Mouse (Mus musculus): ENCODE measurements around the gene Notch1. TPM values are rescaled to one million over a fixed set of nuclear protein-coding genes. Genes with fewer than 3 reads are reported as not detected.

Notch1 gene
- polyA plus RNA-seq, 1 experiment from 2014 or later = 29.5 TPM

DNA sequence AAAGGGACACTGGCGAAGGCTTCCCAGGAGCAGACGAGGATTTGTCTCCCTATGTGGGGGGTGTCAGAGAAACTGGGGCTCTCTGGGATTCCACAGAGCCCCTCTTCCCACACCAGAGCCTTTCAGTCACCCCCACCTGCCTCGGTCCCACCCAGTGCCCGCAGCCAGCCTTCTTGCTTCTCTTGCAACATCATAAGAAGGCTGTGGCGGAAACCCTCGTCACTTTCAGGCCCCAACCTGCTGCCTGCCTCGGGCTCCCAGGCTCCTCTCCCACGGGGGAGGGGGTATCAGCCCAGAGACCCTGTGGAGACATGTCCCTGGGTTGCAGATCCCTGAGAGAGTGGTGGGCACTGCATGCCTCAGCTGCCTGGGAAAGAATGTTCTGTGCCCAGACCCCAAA is 35.0 kb upstream of the Notch1 start:
- no peak overlapping the region for H3K4me2 ChIP-seq (replicated peaks; ENCODE audit: low read depth, low read length)
- H3K9ac ChIP-seq (replicated peaks; ENCODE audit: low read depth, low read length) = no peak overlapping the region
- no peaks in the 10 kb centered on the region for H3K36me3 ChIP-seq (ENCODE audit: control insufficient read depth, insufficient read depth, low read length)
- H3K27ac ChIP-seq (ENCODE audit: low read length) = 0 out of 2 replicates have a peak overlapping the region, but pooled peaks have one; percentile 21
- H3K4me3 ChIP-seq (ENCODE audit: low read depth, low read length) = no peak overlapping the region
- 73% methylated on average over 8 of the region's 8 CpGs for WGBS
- no peaks in the 10 kb centered on the region for H3K27me3 ChIP-seq (ENCODE audit: control insufficient read depth, insufficient read depth, low read length)
- ATAC-seq (ENCODE audit: insufficient number of reproducible peaks, insufficient read depth, low FRiP score, low read depth) = no peak
- H3K4me1 ChIP-seq (ENCODE audit: control insufficient read depth, insufficient read depth, low read length) = peaks cover 15% of the 10 kb centered on the region; the same call in 1 of the 2 replicates
- H3K9me3 ChIP-seq (ENCODE audit: control insufficient read depth, low read depth, low read length) = no peaks in the 10 kb centered on the region

- Histone ChIP-seq H3K9me3 (ENCODE audit: control insufficient read depth, low read depth, low read length) (no peaks in the 10 kb centered on the region), H3K27ac (ENCODE audit: low read length) (no peak overlapping the region), H3K4me2 (replicated peaks; ENCODE audit: low read depth, low read length) (no peak overlapping the region), H3K4me1 (ENCODE audit: control insufficient read depth, insufficient read depth, low read length) (peaks cover 15% of the 10 kb centered on the region; the same call in 1 of the 2 replicates), H3K36me3 (ENCODE audit: control insufficient read depth, insufficient read depth, low read length) (no peaks in the 10 kb centered on the region), H3K27me3 (ENCODE audit: control insufficient read depth, insufficient read depth, low read length) (no peaks in the 10 kb centered on the region), H3K4me3 (ENCODE audit: low read depth, low read length) (no peak overlapping the region), H3K9ac (replicated peaks; ENCODE audit: low read depth, low read length) (no peak overlapping the region)
- no peak for ATAC-seq (ENCODE audit: insufficient number of reproducible peaks, insufficient read depth, low FRiP score, low read depth)
- WGBS = 76% methylated on average over 3 of the region's 3 CpGs
These were observed 34.3 kb upstream of the Notch1 start for GRCm38 (mm10) chr2:26550777-26551176.

- WGBS = 48% methylated on average over 3 of the region's 3 CpGs
- no peak for ATAC-seq (ENCODE audit: insufficient number of reproducible peaks, insufficient read depth, low FRiP score, low read depth)
- peaks cover 15% of the 10 kb centered on the region; the same call in 1 of the 2 replicates for H3K4me1 ChIP-seq (ENCODE audit: control insufficient read depth, insufficient read depth, low read length)
- no peaks in the 10 kb centered on the region for H3K9me3 ChIP-seq (ENCODE audit: control insufficient read depth, low read depth, low read length)
- no peak overlapping the region for H3K4me3 ChIP-seq (ENCODE audit: low read depth, low read length)
- H3K27me3 ChIP-seq (ENCODE audit: control insufficient read depth, insufficient read depth, low read length) = no peaks in the 10 kb centered on the region
- no peak overlapping the region for H3K4me2 ChIP-seq (replicated peaks; ENCODE audit: low read depth, low read length)
- no peaks in the 10 kb centered on the region for H3K36me3 ChIP-seq (ENCODE audit: control insufficient read depth, insufficient read depth, low read length)
- H3K27ac ChIP-seq (ENCODE audit: low read length) = no peak overlapping the region
- H3K9ac ChIP-seq (replicated peaks; ENCODE audit: low read depth, low read length) = no peak overlapping the region
These were observed 33.7 kb upstream of the Notch1 start for GRCm38 (mm10) chr2:26550205-26550604.

GRCm38 (mm10) chr2:26549801-26550200 is 33.3 kb upstream of the Notch1 start:
- no peak overlapping the region for H3K4me3 ChIP-seq (ENCODE audit: low read depth, low read length)
- H3K27ac ChIP-seq (ENCODE audit: low read length) = no peak overlapping the region
- H3K9me3 ChIP-seq (ENCODE audit: control insufficient read depth, low read depth, low read length) = no peaks in the 10 kb centered on the region
- no peak for ATAC-seq (ENCODE audit: insufficient number of reproducible peaks, insufficient read depth, low FRiP score, low read depth)
- 66% methylated on average over 10 of the region's 10 CpGs for WGBS
- peaks cover 15% of the 10 kb centered on the region; the same call in 1 of the 2 replicates for H3K4me1 ChIP-seq (ENCODE audit: control insufficient read depth, insufficient read depth, low read length)
- H3K36me3 ChIP-seq (ENCODE audit: control insufficient read depth, insufficient read depth, low read length) = no peaks in the 10 kb centered on the region
- H3K27me3 ChIP-seq (ENCODE audit: control insufficient read depth, insufficient read depth, low read length) = no peaks in the 10 kb centered on the region
- no peak overlapping the region for H3K9ac ChIP-seq (replicated peaks; ENCODE audit: low read depth, low read length)
- no peak overlapping the region for H3K4me2 ChIP-seq (replicated peaks; ENCODE audit: low read depth, low read length)

DNA sequence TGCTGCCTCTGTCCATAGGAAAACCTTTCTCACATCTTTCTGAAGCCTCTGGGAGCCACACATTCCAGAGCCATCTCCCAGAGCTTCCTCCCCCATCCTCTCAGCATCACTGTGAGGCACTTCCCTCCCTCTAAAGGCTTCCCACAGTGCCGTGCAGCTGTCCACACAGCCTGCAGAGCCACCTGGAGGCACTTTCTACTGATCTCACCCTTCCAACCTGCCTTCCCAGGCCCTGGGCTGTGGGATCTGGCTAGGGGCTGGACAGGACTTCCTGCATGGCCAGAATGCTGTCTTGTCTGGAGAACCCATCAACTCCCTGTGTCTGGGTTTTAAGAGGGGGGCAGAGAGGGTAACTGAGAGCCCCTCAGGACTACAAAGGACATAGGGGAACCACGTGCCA is 31.0 kb upstream of the Notch1 start:
- Histone ChIP-seq H3K9me3 (ENCODE audit: control insufficient read depth, low read depth, low read length) (no peaks in the 10 kb centered on the region), H3K27me3 (ENCODE audit: control insufficient read depth, insufficient read depth, low read length) (no peaks in the 10 kb centered on the region), H3K36me3 (ENCODE audit: control insufficient read depth, insufficient read depth, low read length) (no peaks in the 10 kb centered on the region), H3K27ac (ENCODE audit: low read length) (no peak overlapping the region), H3K4me2 (replicated peaks; ENCODE audit: low read depth, low read length) (no peak overlapping the region), H3K4me1 (ENCODE audit: control insufficient read depth, insufficient read depth, low read length) (peaks cover 18% of the 10 kb centered on the region; the same call in 1 of the 2 replicates), H3K9ac (replicated peaks; ENCODE audit: low read depth, low read length) (no peak overlapping the region), H3K4me3 (ENCODE audit: low read depth, low read length) (no peak overlapping the region)
- 28% methylated on average over 2 of the region's 2 CpGs for WGBS
- peak; percentile 51; the same call in 1 of the 2 replicates for ATAC-seq (ENCODE audit: insufficient number of reproducible peaks, insufficient read depth, low FRiP score, low read depth)

- H3K9me3 ChIP-seq (ENCODE audit: control insufficient read depth, low read depth, low read length) = no peaks in the 10 kb centered on the region
- H3K4me1 ChIP-seq (ENCODE audit: control insufficient read depth, insufficient read depth, low read length) = peaks cover 14% of the 10 kb centered on the region
- H3K4me2 ChIP-seq (replicated peaks; ENCODE audit: low read depth, low read length) = no peak overlapping the region
- ATAC-seq (ENCODE audit: insufficient number of reproducible peaks, insufficient read depth, low FRiP score, low read depth) = no peak
- WGBS = 41% methylated on average over 3 of the region's 3 CpGs
- no peak overlapping the region for H3K4me3 ChIP-seq (ENCODE audit: low read depth, low read length)
- no peak overlapping the region; the same call in 1 of the 2 replicates for H3K27ac ChIP-seq (ENCODE audit: low read length)
- no peaks in the 10 kb centered on the region for H3K36me3 ChIP-seq (ENCODE audit: control insufficient read depth, insufficient read depth, low read length)
- no peak overlapping the region for H3K9ac ChIP-seq (replicated peaks; ENCODE audit: low read depth, low read length)
- no peaks in the 10 kb centered on the region for H3K27me3 ChIP-seq (ENCODE audit: control insufficient read depth, insufficient read depth, low read length)
These were observed 27.8 kb upstream of the Notch1 start for GRCm38 (mm10) chr2:26544265-26544664.

DNA sequence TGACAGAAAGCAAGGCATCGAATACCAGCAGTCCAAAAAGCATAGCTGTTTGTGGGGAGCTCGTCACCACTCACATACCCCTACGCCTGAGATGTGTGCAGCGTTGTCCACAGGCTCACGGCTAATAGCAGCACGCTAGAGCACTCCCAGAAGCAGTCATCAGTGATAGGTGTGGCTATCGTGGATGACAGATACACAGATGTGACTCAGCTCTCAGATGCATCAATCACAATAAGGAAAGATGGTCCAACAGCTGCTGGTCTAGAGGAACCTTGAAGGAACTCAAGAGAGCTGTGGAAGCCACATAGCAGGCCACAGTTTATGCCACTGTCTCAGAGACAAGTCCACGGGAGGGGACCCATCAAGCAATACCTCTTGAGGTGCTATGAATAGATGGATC is 27.3 kb upstream of the Notch1 start:
- no peaks in the 10 kb centered on the region for H3K36me3 ChIP-seq (ENCODE audit: control insufficient read depth, insufficient read depth, low read length)
- no peak overlapping the region for H3K4me3 ChIP-seq (ENCODE audit: low read depth, low read length)
- no peaks in the 10 kb centered on the region for H3K9me3 ChIP-seq (ENCODE audit: control insufficient read depth, low read depth, low read length)
- peaks cover 14% of the 10 kb centered on the region for H3K4me1 ChIP-seq (ENCODE audit: control insufficient read depth, insufficient read depth, low read length)
- H3K27ac ChIP-seq (ENCODE audit: low read length) = no peak overlapping the region
- no peak for ATAC-seq (ENCODE audit: insufficient number of reproducible peaks, insufficient read depth, low FRiP score, low read depth)
- 82% methylated on average over 8 of the region's 8 CpGs for WGBS
- no peak overlapping the region for H3K4me2 ChIP-seq (replicated peaks; ENCODE audit: low read depth, low read length)
- no peak overlapping the region for H3K9ac ChIP-seq (replicated peaks; ENCODE audit: low read depth, low read length)
- no peaks in the 10 kb centered on the region for H3K27me3 ChIP-seq (ENCODE audit: control insufficient read depth, insufficient read depth, low read length)

DNA sequence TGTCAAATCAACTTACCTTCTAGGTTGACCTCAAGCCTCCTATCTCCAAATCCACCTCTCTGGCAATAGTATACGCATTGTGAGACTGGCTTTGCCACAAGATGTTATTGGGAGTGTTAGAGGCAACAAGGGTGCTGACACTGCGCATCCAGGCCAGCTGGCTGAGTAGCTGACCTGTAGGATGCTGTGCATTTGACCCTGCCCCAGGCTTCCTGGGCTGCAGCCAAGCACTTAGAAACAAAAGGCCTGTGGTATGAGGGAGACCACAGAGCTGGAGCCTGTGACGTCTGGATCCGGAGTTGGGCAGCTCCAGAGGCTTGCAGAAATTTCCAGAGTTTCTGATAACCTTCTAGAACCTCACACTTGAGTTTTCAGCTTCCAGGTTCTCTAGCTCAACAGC is 26.7 kb upstream of the Notch1 start:
- Histone ChIP-seq H3K36me3 (ENCODE audit: control insufficient read depth, insufficient read depth, low read length) (no peaks in the 10 kb centered on the region), H3K9ac (replicated peaks; ENCODE audit: low read depth, low read length) (no peak overlapping the region), H3K27ac (ENCODE audit: low read length) (no peak overlapping the region), H3K4me3 (ENCODE audit: low read depth, low read length) (no peak overlapping the region), H3K4me2 (replicated peaks; ENCODE audit: low read depth, low read length) (no peak overlapping the region), H3K4me1 (ENCODE audit: control insufficient read depth, insufficient read depth, low read length) (peaks cover 12% of the 10 kb centered on the region), H3K27me3 (ENCODE audit: control insufficient read depth, insufficient read depth, low read length) (no peaks in the 10 kb centered on the region), H3K9me3 (ENCODE audit: control insufficient read depth, low read depth, low read length) (no peaks in the 10 kb centered on the region)
- no peak for ATAC-seq (ENCODE audit: insufficient number of reproducible peaks, insufficient read depth, low FRiP score, low read depth)
- WGBS = 69% methylated on average over 4 of the region's 4 CpGs

GRCm38 (mm10) chr2:26541258-26541910 is 24.9 kb upstream of the Notch1 start:
- Histone ChIP-seq H3K4me3 (ENCODE audit: low read depth, low read length) (no peak overlapping the region), H3K4me2 (replicated peaks; ENCODE audit: low read depth, low read length) (no peak overlapping the region), H3K27ac (ENCODE audit: low read length) (no peak overlapping the region; the same call in 1 of the 2 replicates), H3K36me3 (ENCODE audit: control insufficient read depth, insufficient read depth, low read length) (no peaks in the 10 kb centered on the region), H3K27me3 (ENCODE audit: control insufficient read depth, insufficient read depth, low read length) (no peaks in the 10 kb centered on the region), H3K4me1 (ENCODE audit: control insufficient read depth, insufficient read depth, low read length) (peaks cover 10% of the 10 kb centered on the region), H3K9me3 (ENCODE audit: control insufficient read depth, low read depth, low read length) (no peaks in the 10 kb centered on the region), H3K9ac (replicated peaks; ENCODE audit: low read depth, low read length) (no peak overlapping the region)
- ATAC-seq (ENCODE audit: insufficient number of reproducible peaks, insufficient read depth, low FRiP score, low read depth) = no peak
- 31% methylated on average over 9 of the region's 9 CpGs for WGBS
